Mouse (Mus musculus) megakaryocyte, embryonic 14.5 days (primary cell): ENCODE measurements around the gene Ppp2r2c. TPM values are rescaled to one million over a fixed set of nuclear protein-coding genes. Genes with fewer than 3 reads are reported as not detected.

Experiments used
- H3K27me3 ChIP-seq: replicated peaks from 2 replicates; pipeline ENCODE3; 2012; ENCODE audit warnings: inconsistent platforms
- H3K36me3 ChIP-seq: replicated peaks from 2 replicates; pipeline ENCODE3; 2012; ENCODE audit warnings: low read length, inconsistent platforms, mixed read lengths
- H3K4me1 ChIP-seq: 2 replicates; pipeline ENCODE4 v1.6.1; 2012; ENCODE audit warnings: inconsistent platforms
- H3K4me3 ChIP-seq: replicated peaks from 2 replicates; pipeline ENCODE3; 2012; ENCODE audit warnings: moderate library complexity, mild to moderate bottlenecking, inconsistent platforms
- H3K9me3 ChIP-seq: 2 replicates; pipeline ENCODE4 v1.6.1; 2012; ENCODE audit warnings: inconsistent platforms
- FLI1 ChIP-seq: IDR thresholded peaks from 2 replicates; pipeline ENCODE4 v1.6.1; 2012; ENCODE audit warnings: low read length, inconsistent platforms, mixed read lengths
- GATA1 ChIP-seq: IDR thresholded peaks from 3 replicates; pipeline ENCODE4 v1.6.1; 2012; ENCODE audit warnings: mixed read lengths, low read length, inconsistent platforms, borderline replicate concordance
- polyA plus RNA-seq: library from polyadenylated mRNA; stranded (reverse); fragments of >175 nt; gene quantifications from 2 replicates; pipeline ENCODE4 v1.2.3, GENCODE M21; 2012; ENCODE audit warnings: low replicate concordance; ENCODE audit not compliant: insufficient read depth

Ppp2r2c gene
- polyA plus RNA-seq, 1 experiment: 0.09 TPM

- Histone ChIP-seq H3K27me3 (peaks cover 29% of the 10 kb centered on the region), H3K36me3 (no peaks in the 10 kb centered on the region), H3K9me3 (no peaks in the 10 kb centered on the region), H3K4me1 (no peaks in the 10 kb centered on the region), H3K4me3 (no peak overlapping the region)
- no peak for TF ChIP-seq FLI1
- TF ChIP-seq GATA1: no peak
Observed at GRCm38 (mm10) chr5:36955366-36955765, 87.1 kb downstream of the Ppp2r2c start.

- Histone ChIP-seq H3K4me3 (no peak overlapping the region), H3K36me3 (no peaks in the 10 kb centered on the region), H3K27me3 (peaks cover 27% of the 10 kb centered on the region), H3K9me3 (no peaks in the 10 kb centered on the region), H3K4me1 (no peaks in the 10 kb centered on the region)
- TF ChIP-seq FLI1 (no peak), GATA1 (no peak)
Observed at GRCm38 (mm10) chr5:36958837-36959236, 90.5 kb downstream of the Ppp2r2c start.

DNA sequence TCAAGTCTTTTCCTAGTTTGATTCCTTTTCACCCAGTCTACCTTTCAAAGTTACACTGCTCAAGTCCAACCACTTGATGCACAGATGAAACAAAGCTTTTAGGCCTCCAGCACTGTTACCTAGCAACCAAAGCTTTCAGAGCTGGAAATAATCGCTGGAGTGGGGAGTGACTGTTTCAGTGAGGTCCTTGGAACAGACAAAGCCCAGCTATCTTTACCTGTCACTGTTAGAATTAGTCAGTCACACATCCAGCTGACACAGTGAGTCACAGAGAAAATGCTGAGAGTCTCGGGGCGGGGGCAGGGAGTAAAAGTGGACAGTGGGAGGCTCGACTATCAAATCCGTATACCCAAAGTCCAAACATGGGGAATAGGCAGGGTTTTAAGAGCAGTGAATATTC is 92.2 kb downstream of the Ppp2r2c start:
- Histone ChIP-seq H3K4me1 (no peaks in the 10 kb centered on the region), H3K27me3 (peaks cover 31% of the 10 kb centered on the region), H3K4me3 (no peak overlapping the region), H3K9me3 (no peaks in the 10 kb centered on the region), H3K36me3 (no peaks in the 10 kb centered on the region)
- TF ChIP-seq FLI1: no peak

DNA sequence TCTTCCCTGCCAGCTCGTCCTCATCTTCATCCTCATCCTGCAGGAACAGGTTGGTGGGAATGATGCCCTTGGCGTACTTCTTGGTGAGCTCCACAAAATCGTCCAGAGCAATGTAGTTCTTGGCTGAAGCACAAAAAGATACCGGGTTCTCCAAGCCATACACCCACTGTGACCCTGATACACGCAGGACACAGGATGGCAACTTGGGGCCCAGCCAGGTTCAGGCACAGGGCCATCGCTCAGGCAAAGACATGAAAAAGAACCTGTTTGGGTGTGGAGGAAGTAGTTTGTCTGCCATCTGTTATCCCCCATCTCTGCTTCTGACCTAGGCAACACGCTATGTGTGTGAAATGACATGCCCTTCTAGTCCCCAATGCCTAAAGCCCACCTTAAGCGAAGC is 103.3 kb downstream of the Ppp2r2c start:
- no peak overlapping the region for H3K4me3 ChIP-seq
- H3K4me1 ChIP-seq: no peaks in the 10 kb centered on the region
- TF ChIP-seq FLI1: no peak
- TF ChIP-seq GATA1: no peak
- peaks cover 9% of the 10 kb centered on the region for H3K27me3 ChIP-seq
- H3K9me3 ChIP-seq: no peaks in the 10 kb centered on the region
- no peaks in the 10 kb centered on the region for H3K36me3 ChIP-seq

GRCm38 (mm10) chr5:36975336-36975735 is 107.0 kb downstream of the Ppp2r2c start:
- no peaks in the 10 kb centered on the region for H3K9me3 ChIP-seq
- no peak overlapping the region for H3K4me3 ChIP-seq
- TF ChIP-seq GATA1: no peak
- no peak for TF ChIP-seq FLI1
- no peaks in the 10 kb centered on the region for H3K4me1 ChIP-seq
- H3K36me3 ChIP-seq: no peaks in the 10 kb centered on the region
- peaks cover 32% of the 10 kb centered on the region for H3K27me3 ChIP-seq

- no peaks in the 10 kb centered on the region for H3K4me1 ChIP-seq
- no peaks in the 10 kb centered on the region for H3K9me3 ChIP-seq
- TF ChIP-seq GATA1 (no peak), FLI1 (no peak)
- H3K4me3 ChIP-seq: no peak overlapping the region
- no peaks in the 10 kb centered on the region for H3K36me3 ChIP-seq
- peaks cover 46% of the 10 kb centered on the region for H3K27me3 ChIP-seq
Observed at GRCm38 (mm10) chr5:36977809-36978208, 109.5 kb downstream of the Ppp2r2c start.

DNA sequence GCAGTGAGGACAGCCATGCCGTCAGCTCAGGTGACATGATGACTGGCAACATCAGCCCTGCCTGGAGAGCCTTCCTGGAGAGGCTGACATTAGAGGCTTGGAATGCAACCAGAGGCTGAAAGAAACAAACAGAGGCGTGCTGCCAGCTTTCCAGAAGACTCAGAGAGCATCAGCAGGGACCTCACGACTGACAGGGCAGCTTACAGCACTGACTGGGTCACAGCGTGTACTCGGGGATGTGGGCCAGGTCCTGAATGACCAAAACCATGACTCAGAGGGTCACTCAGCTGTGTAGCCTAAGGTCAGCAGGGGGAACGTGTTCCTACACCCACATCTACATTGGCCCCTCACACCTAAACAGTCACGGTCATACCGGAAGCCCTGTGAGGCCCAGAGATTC is 110.7 kb downstream of the Ppp2r2c start:
- Histone ChIP-seq H3K4me3 (no peak overlapping the region), H3K9me3 (no peaks in the 10 kb centered on the region), H3K4me1 (no peaks in the 10 kb centered on the region), H3K27me3 (peaks cover 52% of the 10 kb centered on the region), H3K36me3 (no peaks in the 10 kb centered on the region)
- no peak for TF ChIP-seq FLI1
- no peak for TF ChIP-seq GATA1

DNA sequence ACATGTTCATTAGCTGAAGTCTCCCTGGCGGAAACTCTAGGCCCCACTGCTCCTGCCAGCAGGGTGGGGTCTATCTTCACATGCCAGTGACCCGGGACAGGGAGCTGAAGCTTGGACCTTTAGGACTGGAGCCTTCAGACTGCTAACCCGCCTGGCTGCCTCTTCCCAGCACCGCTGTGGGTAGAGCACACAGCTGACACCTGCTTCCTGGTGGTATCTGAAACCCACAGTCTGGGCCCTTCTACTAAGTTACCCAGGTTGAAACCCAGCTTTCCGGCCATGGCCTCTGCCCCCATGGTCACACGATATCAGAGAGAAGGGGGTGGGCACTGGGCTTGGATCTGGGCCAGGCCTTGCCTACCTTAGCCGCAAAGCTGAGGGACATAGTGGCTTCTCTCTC is 111.3 kb downstream of the Ppp2r2c start:
- no peaks in the 10 kb centered on the region for H3K36me3 ChIP-seq
- TF ChIP-seq FLI1 (no peak), GATA1 (no peak)
- no peak overlapping the region for H3K4me3 ChIP-seq
- H3K9me3 ChIP-seq: no peaks in the 10 kb centered on the region
- no peaks in the 10 kb centered on the region for H3K4me1 ChIP-seq
- peaks cover 55% of the 10 kb centered on the region for H3K27me3 ChIP-seq

DNA sequence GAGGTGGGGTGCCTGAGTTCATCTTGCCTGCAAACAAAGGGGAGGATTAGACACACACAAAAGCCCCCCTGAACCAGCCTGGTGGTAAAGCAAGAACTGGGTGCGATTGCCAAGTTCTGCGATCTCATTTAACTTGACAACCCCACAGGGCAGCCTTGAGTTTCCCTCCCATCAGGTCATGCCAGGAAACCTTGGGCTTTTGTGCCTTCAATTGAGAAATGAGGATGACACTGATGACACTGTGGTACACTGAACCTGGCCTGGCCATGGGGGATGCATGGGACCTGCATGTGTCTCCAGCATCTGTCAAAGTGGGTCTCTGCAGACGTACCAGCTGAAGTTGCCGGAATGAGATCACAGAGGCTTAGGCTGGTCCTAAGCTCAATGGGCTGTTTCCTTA is 114.0 kb downstream of the Ppp2r2c start:
- Histone ChIP-seq H3K4me1 (no peaks in the 10 kb centered on the region), H3K27me3 (peaks cover 62% of the 10 kb centered on the region), H3K9me3 (no peaks in the 10 kb centered on the region), H3K36me3 (no peaks in the 10 kb centered on the region), H3K4me3 (no peak overlapping the region)
- TF ChIP-seq FLI1: no peak
- no peak for TF ChIP-seq GATA1

GRCm38 (mm10) chr5:36986617-36987016 is 118.3 kb downstream of the Ppp2r2c start:
- peaks cover 16% of the 10 kb centered on the region for H3K4me1 ChIP-seq
- peaks cover 72% of the 10 kb centered on the region for H3K27me3 ChIP-seq
- H3K36me3 ChIP-seq: no peaks in the 10 kb centered on the region
- no peak overlapping the region for H3K4me3 ChIP-seq
- no peaks in the 10 kb centered on the region for H3K9me3 ChIP-seq
- no peak for TF ChIP-seq FLI1
- TF ChIP-seq GATA1: no peak

- Histone ChIP-seq H3K4me3 (peak overlapping the region; percentile 91), H3K27me3 (peaks cover 69% of the 10 kb centered on the region), H3K9me3 (peaks cover 4% of the 10 kb centered on the region), H3K36me3 (no peaks in the 10 kb centered on the region), H3K4me1 (peaks cover 16% of the 10 kb centered on the region)
- TF ChIP-seq FLI1 (no peak), GATA1 (no peak)
Observed at GRCm38 (mm10) chr5:36988124-36988780, 119.9 kb downstream of the Ppp2r2c start.
